Mouse (Mus musculus): Measurements from ENCODE around the gene Tmem168. TPM values are rescaled to one million over a fixed set of nuclear protein-coding genes. Genes with fewer than 3 reads are reported as not detected.

Gene Tmem168
- polyA plus RNA-seq, 1 experiment from 2014 or later = 44.8 TPM

GRCm38 (mm10) chr6:13592729-13593345, 15.1 kb downstream of the Tmem168 start:
- H3K27me3 ChIP-seq (ENCODE audit: insufficient read depth, low read length) = no peaks in the 10 kb centered on the region
- no peak overlapping the region for H3K4me3 ChIP-seq (ENCODE audit: low read length)
- no peak overlapping the region for H3K27ac ChIP-seq (ENCODE audit: low read length)
- 84% methylated on average over 4 of the region's 4 CpGs for WGBS
- H3K4me2 ChIP-seq (replicated peaks; ENCODE audit: low read depth, low read length) = no peak overlapping the region
- no peaks in the 10 kb centered on the region for H3K4me1 ChIP-seq (ENCODE audit: insufficient read depth, low read length)
- no peak overlapping the region for H3K9ac ChIP-seq (replicated peaks; ENCODE audit: low read length)
- no peaks in the 10 kb centered on the region for H3K9me3 ChIP-seq (ENCODE audit: low read length)
- peaks cover 33% of the 10 kb centered on the region for H3K36me3 ChIP-seq (ENCODE audit: insufficient read depth, low read length)
- ATAC-seq (ENCODE audit: low FRiP score, low TSS enrichment) = no peak

GRCm38 (mm10) chr6:13586560-13586959, 21.3 kb downstream of the Tmem168 start:
- Histone ChIP-seq H3K36me3 (ENCODE audit: insufficient read depth, low read length) (peaks cover 26% of the 10 kb centered on the region), H3K27me3 (ENCODE audit: insufficient read depth, low read length) (no peaks in the 10 kb centered on the region), H3K4me1 (ENCODE audit: insufficient read depth, low read length) (no peaks in the 10 kb centered on the region), H3K9me3 (ENCODE audit: low read length) (no peaks in the 10 kb centered on the region), H3K9ac (replicated peaks; ENCODE audit: low read length) (no peak overlapping the region), H3K4me3 (ENCODE audit: low read length) (no peak overlapping the region), H3K27ac (ENCODE audit: low read length) (peak overlapping the region; percentile 48), H3K4me2 (replicated peaks; ENCODE audit: low read depth, low read length) (no peak overlapping the region)
- 21% methylated on average over 2 of the region's 2 CpGs for WGBS
- peak; percentile 95 for ATAC-seq (ENCODE audit: low FRiP score, low TSS enrichment)

- no peak overlapping the region for H3K4me3 ChIP-seq (ENCODE audit: low read length)
- H3K9me3 ChIP-seq (ENCODE audit: low read length) = no peaks in the 10 kb centered on the region
- WGBS = 73% methylated on average over 8 of the region's 8 CpGs
- H3K4me2 ChIP-seq (replicated peaks; ENCODE audit: low read depth, low read length) = no peak overlapping the region
- no peaks in the 10 kb centered on the region for H3K4me1 ChIP-seq (ENCODE audit: insufficient read depth, low read length)
- H3K27ac ChIP-seq (ENCODE audit: low read length) = peak overlapping the region; percentile 48
- peaks cover 22% of the 10 kb centered on the region for H3K36me3 ChIP-seq (ENCODE audit: insufficient read depth, low read length)
- 0 out of 2 replicates have a peak, but pooled peaks have one; percentile 51 for ATAC-seq (ENCODE audit: low FRiP score, low TSS enrichment)
- H3K27me3 ChIP-seq (ENCODE audit: insufficient read depth, low read length) = no peaks in the 10 kb centered on the region
- H3K9ac ChIP-seq (replicated peaks; ENCODE audit: low read length) = no peak overlapping the region
These were observed 21.7 kb downstream of the Tmem168 start for GRCm38 (mm10) chr6:13586154-13586553.

- no peaks in the 10 kb centered on the region for H3K9me3 ChIP-seq (ENCODE audit: low read length)
- H3K4me2 ChIP-seq (replicated peaks; ENCODE audit: low read depth, low read length) = no peak overlapping the region
- no peak overlapping the region for H3K4me3 ChIP-seq (ENCODE audit: low read length)
- H3K4me1 ChIP-seq (ENCODE audit: insufficient read depth, low read length) = no peaks in the 10 kb centered on the region
- H3K27ac ChIP-seq (ENCODE audit: low read length) = no peak overlapping the region
- WGBS = 90% methylated on average over 6 of the region's 6 CpGs
- H3K9ac ChIP-seq (replicated peaks; ENCODE audit: low read length) = no peak overlapping the region
- H3K36me3 ChIP-seq (ENCODE audit: insufficient read depth, low read length) = peaks cover 21% of the 10 kb centered on the region
- H3K27me3 ChIP-seq (ENCODE audit: insufficient read depth, low read length) = no peaks in the 10 kb centered on the region
- ATAC-seq (ENCODE audit: low FRiP score, low TSS enrichment) = no peak
These were observed 23.1 kb downstream of the Tmem168 start for GRCm38 (mm10) chr6:13584788-13585187.

GRCm38 (mm10) chr6:13582075-13582474, 25.8 kb downstream of the Tmem168 start:
- Histone ChIP-seq H3K9me3 (ENCODE audit: low read length) (no peaks in the 10 kb centered on the region), H3K36me3 (ENCODE audit: insufficient read depth, low read length) (peaks cover 27% of the 10 kb centered on the region), H3K4me1 (ENCODE audit: insufficient read depth, low read length) (no peaks in the 10 kb centered on the region), H3K4me2 (replicated peaks; ENCODE audit: low read depth, low read length) (no peak overlapping the region), H3K27ac (ENCODE audit: low read length) (no peak overlapping the region), H3K27me3 (ENCODE audit: insufficient read depth, low read length) (no peaks in the 10 kb centered on the region), H3K9ac (replicated peaks; ENCODE audit: low read length) (no peak overlapping the region), H3K4me3 (ENCODE audit: low read length) (no peak overlapping the region)
- WGBS = 97% methylated on average over 1 of the region's 1 CpGs
- ATAC-seq (ENCODE audit: low FRiP score, low TSS enrichment) = no peak

- Histone ChIP-seq H3K9me3 (ENCODE audit: low read length) (no peaks in the 10 kb centered on the region), H3K4me2 (replicated peaks; ENCODE audit: low read depth, low read length) (no peak overlapping the region), H3K27me3 (ENCODE audit: insufficient read depth, low read length) (no peaks in the 10 kb centered on the region), H3K36me3 (ENCODE audit: insufficient read depth, low read length) (no peaks in the 10 kb centered on the region), H3K27ac (ENCODE audit: low read length) (no peak overlapping the region), H3K9ac (replicated peaks; ENCODE audit: low read length) (no peak overlapping the region), H3K4me3 (ENCODE audit: low read length) (no peak overlapping the region), H3K4me1 (ENCODE audit: insufficient read depth, low read length) (no peaks in the 10 kb centered on the region)
- ATAC-seq (ENCODE audit: low FRiP score, low TSS enrichment) = no peak
- 95% methylated on average over 1 of the region's 1 CpGs for WGBS
These were observed 42.2 kb downstream of the Tmem168 start for GRCm38 (mm10) chr6:13565734-13566133.

GRCm38 (mm10) chr6:13555266-13555665, 52.6 kb downstream of the Tmem168 start:
- H3K4me3 ChIP-seq (ENCODE audit: low read length) = no peak overlapping the region
- H3K36me3 ChIP-seq (ENCODE audit: insufficient read depth, low read length) = no peaks in the 10 kb centered on the region
- no peaks in the 10 kb centered on the region for H3K27me3 ChIP-seq (ENCODE audit: insufficient read depth, low read length)
- no peak for ATAC-seq (ENCODE audit: low FRiP score, low TSS enrichment)
- WGBS = 67% methylated on average over 2 of the region's 2 CpGs
- no peak overlapping the region for H3K4me2 ChIP-seq (replicated peaks; ENCODE audit: low read depth, low read length)
- no peak overlapping the region for H3K27ac ChIP-seq (ENCODE audit: low read length)
- no peak overlapping the region for H3K9ac ChIP-seq (replicated peaks; ENCODE audit: low read length)
- H3K9me3 ChIP-seq (ENCODE audit: low read length) = no peaks in the 10 kb centered on the region
- no peaks in the 10 kb centered on the region for H3K4me1 ChIP-seq (ENCODE audit: insufficient read depth, low read length)

GRCm38 (mm10) chr6:13541761-13542160, 66.1 kb downstream of the Tmem168 start:
- no peak for ATAC-seq (ENCODE audit: low FRiP score, low TSS enrichment)
- no peaks in the 10 kb centered on the region for H3K9me3 ChIP-seq (ENCODE audit: low read length)
- H3K9ac ChIP-seq (replicated peaks; ENCODE audit: low read length) = no peak overlapping the region
- H3K27me3 ChIP-seq (ENCODE audit: insufficient read depth, low read length) = no peaks in the 10 kb centered on the region
- H3K36me3 ChIP-seq (ENCODE audit: insufficient read depth, low read length) = no peaks in the 10 kb centered on the region
- no peak overlapping the region for H3K4me3 ChIP-seq (ENCODE audit: low read length)
- H3K4me1 ChIP-seq (ENCODE audit: insufficient read depth, low read length) = no peaks in the 10 kb centered on the region
- WGBS = 92% methylated on average over 3 of the region's 3 CpGs
- no peak overlapping the region for H3K4me2 ChIP-seq (replicated peaks; ENCODE audit: low read depth, low read length)
- no peak overlapping the region for H3K27ac ChIP-seq (ENCODE audit: low read length)

GRCm38 (mm10) chr6:13537275-13537964, 70.5 kb downstream of the Tmem168 start:
- H3K36me3 ChIP-seq (ENCODE audit: insufficient read depth, low read length) = no peaks in the 10 kb centered on the region
- H3K4me1 ChIP-seq (ENCODE audit: insufficient read depth, low read length) = no peaks in the 10 kb centered on the region
- H3K9ac ChIP-seq (replicated peaks; ENCODE audit: low read length) = no peak overlapping the region
- 81% methylated on average over 7 of the region's 7 CpGs for WGBS
- no peaks in the 10 kb centered on the region for H3K9me3 ChIP-seq (ENCODE audit: low read length)
- H3K27me3 ChIP-seq (ENCODE audit: insufficient read depth, low read length) = no peaks in the 10 kb centered on the region
- H3K27ac ChIP-seq (ENCODE audit: low read length) = no peak overlapping the region
- no peak for ATAC-seq (ENCODE audit: low FRiP score, low TSS enrichment)
- H3K4me2 ChIP-seq (replicated peaks; ENCODE audit: low read depth, low read length) = no peak overlapping the region
- no peak overlapping the region for H3K4me3 ChIP-seq (ENCODE audit: low read length)

Measured in kidney, embryonic 16.5 days (tissue).